Mouse (Mus musculus) telencephalon, adult 2 months (tissue): ENCODE results near the gene Vwa7.

ENCODE experiments used
- DNase-seq: peaks from one replicate; pipeline ENCODE4 v3.0.0-alpha.2; 2011; ENCODE audit warnings: low read depth, low spot score

The Vwa7 gene

GRCm38 (mm10) chr17:35045807-35046680 is 29.7 kb downstream of the Vwa7 start:
- DNase-seq = no peak

DNA sequence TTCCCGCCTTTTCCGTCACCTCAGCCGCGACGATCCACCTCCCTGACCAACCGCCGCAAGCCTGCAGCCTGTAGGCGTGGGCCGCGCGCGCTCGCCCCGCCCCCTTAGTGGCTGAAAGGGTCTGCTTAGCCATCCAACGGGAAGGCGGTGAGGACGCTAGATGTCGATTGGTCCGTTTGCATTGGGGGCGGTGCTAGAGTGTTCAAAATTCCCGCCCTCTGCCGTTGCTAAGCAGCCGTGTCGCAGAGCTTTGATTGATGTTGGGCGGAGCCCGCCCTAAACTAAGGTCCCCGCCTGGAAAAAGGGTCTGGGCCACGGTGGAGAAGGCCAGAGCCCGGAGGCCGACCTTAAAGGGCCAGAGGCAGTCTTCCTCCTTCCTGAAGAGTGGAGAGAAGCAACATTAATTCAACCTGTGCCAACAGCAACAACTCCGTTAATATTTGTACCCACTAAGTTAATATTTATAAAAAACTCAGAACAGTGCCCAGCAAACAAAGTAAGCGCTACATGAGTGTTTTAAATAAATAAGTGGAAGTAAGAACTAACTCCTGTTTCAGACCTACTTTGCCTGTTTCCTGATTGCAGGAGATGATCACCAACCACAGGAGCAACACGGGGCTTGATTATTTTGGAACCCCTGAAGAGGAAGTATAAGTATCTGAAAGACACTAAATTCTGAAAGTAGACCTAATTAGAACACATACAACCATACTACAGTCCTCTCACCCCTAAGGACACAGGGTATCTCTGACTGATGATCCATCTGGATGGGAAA is 30.5 kb downstream of the Vwa7 start, which contains the start of gene Msh5:
Msh5 (minus strand) TSS at position 65 of the 775 bp plus-strand sequence.
- DNase-seq = peak; percentile 92

- no peak for DNase-seq
Observed at GRCm38 (mm10) chr17:35047688-35048087, 31.3 kb downstream of the Vwa7 start.

- no peak for DNase-seq
Observed at GRCm38 (mm10) chr17:35048149-35048931, 32.0 kb downstream of the Vwa7 start.

DNA sequence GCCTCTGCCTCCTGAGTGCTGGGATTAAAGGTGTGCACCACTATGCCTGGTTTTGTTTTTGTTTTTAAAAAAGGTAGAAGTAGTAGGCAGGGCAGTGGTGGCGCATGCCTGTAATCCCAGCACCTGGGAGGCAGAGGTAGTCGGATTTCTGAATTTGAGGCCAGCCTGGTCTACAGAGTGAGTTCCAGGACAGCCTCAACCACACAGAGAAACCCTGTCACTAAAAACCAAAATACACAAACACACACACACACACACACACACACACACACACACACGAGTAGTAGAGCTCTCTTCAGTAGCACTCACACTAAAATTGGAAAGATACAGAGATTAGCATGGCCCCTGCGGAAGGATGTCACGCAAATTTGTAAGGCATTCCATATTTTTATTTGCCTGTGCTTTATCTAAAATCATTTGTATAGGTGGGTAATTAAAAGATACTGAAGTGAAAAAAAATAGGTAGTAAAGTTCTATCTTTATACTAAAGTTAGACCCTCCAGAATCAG is 32.6 kb downstream of the Vwa7 start:
- DNase-seq = no peak

DNA sequence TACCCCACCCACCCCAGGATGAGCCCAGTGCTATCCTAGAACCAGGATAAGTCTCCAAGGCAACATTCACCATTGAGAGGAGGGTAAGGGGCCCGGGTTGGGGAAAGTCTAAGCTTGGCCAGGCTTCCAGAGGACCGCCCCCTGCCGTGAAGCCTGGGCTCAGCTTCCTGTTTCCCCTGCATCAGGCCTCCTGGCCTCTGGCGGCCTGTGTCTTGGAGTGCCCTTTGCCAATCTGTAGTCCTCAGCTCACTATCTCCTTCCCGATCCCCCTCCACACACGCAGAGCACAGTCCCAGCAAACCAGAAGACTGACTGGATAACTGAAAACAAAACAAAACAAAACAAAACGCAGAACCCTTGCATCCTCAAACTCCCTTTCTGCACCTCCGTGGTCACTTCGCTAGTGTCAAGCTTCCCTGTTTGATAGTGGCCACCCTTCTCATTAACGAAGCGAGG is 33.2 kb downstream of the Vwa7 start, which contains the start of gene Clic1:
Clic1 (plus strand) TSS at position 406 of the 456 bp plus-strand sequence.
- DNase-seq = no peak

- DNase-seq = no peak
Observed at GRCm38 (mm10) chr17:35050126-35050750, 33.9 kb downstream of the Vwa7 start.

GRCm38 (mm10) chr17:35051156-35052086 is 35.0 kb downstream of the Vwa7 start:
- no peak for DNase-seq

GRCm38 (mm10) chr17:35052271-35052798 is 36.0 kb downstream of the Vwa7 start:
- no peak for DNase-seq

DNA sequence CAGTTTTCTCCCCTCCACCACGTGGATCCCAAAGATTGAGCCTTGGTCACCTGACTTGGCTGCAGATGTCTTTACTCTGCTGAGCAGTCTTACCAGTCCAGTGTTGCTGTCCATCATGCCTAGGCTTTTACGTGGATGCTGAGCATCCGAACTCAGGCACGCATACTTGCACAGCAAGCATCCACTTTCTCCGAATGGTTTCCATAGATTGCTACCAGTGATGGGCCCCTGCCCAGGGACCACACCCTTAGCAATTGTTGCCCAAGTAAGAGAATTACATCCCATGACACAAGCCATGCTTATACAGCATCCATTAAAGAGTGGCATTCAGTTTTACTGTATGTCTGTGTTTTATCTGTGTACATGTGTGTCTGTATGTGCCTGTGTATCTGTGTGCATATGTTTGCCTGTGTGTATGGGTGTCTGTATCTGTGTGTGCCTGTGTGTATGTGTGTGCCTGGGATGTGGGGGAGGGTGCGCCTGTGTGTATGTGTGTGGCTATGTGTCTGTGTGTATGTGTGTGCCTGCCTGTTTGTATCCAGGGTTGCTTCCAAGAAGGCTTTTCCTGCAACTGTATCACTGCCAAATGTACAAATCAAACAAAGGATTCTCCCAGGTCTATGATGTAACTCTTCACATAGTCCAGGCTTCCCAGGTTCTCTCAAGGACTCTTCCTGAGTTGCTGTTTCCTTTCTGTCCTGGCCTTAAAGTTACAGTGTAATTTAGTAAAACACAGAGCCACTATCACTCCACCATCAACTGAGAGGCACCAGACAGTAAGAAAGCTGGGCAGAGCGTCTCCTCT is 39.5 kb downstream of the Vwa7 start:
- DNase-seq = no peak

- DNase-seq = no peak
Observed at GRCm38 (mm10) chr17:35057090-35057489, 40.7 kb downstream of the Vwa7 start.

- DNase-seq = no peak
Observed at GRCm38 (mm10) chr17:35058316-35058715, 41.9 kb downstream of the Vwa7 start.

GRCm38 (mm10) chr17:35058911-35059892 is 42.8 kb downstream of the Vwa7 start, which contains the start of gene Ddah2:
Gene Ddah2 (plus strand): TSS chr17:35059035.
- DNase-seq = no peak

GRCm38 (mm10) chr17:35060071-35060470 is 43.7 kb downstream of the Vwa7 start:
- DNase-seq = no peak

- no peak for DNase-seq
Observed at GRCm38 (mm10) chr17:35060737-35061297, 44.4 kb downstream of the Vwa7 start.

- no peak for DNase-seq
Observed at GRCm38 (mm10) chr17:35061299-35061698, 44.9 kb downstream of the Vwa7 start.

DNA sequence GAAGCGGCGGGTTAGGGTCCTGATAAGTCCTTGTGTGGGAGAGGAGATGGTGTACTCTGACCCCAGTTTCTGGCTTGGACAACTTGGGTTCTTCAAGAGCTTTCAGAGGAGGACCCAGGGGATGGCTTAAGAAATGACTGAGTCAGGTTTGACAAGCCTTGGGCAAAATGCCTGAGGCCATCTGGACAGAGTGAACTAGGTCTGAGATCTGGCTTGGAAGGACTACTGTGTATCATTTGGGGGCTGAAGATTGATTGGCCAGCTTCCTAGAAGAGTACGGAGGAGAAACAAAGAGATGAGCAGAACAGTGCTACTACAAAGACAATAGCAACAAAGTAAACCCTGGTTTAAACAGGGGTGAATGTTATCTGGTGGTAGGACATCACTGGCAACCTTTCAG is 47.1 kb downstream of the Vwa7 start:
- DNase-seq = no peak
